Mouse (Mus musculus): ENCODE measurements around the gene Tmem8b. TPM values are rescaled to one million over a fixed set of nuclear protein-coding genes. Genes with fewer than 3 reads are reported as not detected.

Tmem8b gene
- polyA plus RNA-seq, 1 experiment: 3.8 TPM

DNA sequence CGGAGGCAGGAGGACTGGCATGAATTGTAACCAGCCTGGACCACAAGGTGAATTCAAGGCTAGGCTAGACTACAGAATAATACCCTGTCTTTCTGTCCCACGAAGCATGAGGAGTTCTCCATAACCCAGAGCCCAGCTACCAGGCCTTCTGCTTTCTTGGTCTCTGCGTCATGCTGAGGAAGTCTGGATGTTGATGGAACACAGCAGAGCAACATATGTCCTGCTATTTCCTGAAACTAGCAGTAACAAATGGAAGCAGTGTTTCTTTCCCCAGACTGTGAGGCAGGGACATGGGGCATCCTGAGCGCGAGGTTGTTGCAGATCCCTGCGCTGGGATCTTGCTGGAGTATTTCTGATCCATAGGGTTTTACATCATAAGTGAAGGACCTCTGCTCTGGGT lies 9.8 kb downstream of the Tmem8b start:
- H3K27ac ChIP-seq (ENCODE audit: insufficient read depth, low read length): no peak overlapping the region

DNA sequence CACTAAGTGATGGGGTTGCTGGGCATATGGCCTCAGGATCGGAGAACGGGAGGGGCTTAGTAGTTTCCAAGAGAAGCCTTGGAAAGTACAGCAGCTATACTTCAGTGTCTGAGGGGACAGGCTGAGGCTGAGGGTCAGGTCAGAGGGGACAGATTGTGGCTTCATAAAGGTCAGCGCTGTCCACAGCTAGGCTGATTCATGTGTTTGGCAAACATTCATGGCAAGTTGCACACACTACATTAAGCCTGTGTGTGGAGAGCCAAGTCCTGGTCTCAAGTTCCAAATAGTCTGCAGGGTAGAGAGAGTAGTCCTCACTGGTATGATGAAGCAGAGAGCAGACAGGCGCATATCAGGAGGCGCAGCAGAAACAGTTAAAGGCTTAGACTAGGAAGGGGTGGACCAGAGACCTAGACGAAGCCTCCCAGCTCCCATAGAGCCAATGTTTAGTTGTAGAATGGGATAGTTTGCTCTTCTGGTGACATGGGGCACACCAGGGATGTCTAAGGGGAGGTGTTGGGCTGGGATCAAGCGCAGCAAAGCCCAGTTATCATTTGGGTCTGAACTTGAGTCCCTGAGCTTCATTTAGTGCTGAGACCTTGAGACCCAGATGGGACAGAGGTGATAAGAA lies 10.8 kb downstream of the Tmem8b start:
- Histone ChIP-seq H3K4me3 (ENCODE audit: extremely low read depth, insufficient read depth, insufficient read length) (no peak overlapping the region), H3K27ac (ENCODE audit: insufficient read depth, low read length) (no peak overlapping the region), H3K36me3 (ENCODE audit: control insufficient read depth, insufficient read depth, low read length) (no peaks in the 10 kb centered on the region), H3K27me3 (ENCODE audit: control insufficient read depth, insufficient read depth, low read length) (no peaks in the 10 kb centered on the region), H3K4me1 (ENCODE audit: control insufficient read depth, insufficient read depth, insufficient read length) (no peaks in the 10 kb centered on the region)
- no peak for DNase-seq (ENCODE audit: low read depth in 1 of 2, low spot score in 2 of 2)
- TF ChIP-seq CTCF (IDR thresholded peaks at IDR 0.05; ENCODE audit: extremely low read depth, insufficient read depth, insufficient read length, insufficient replicate concordance): no peak
- TF ChIP-seq POLR2A (IDR thresholded peaks at IDR 0.05; ENCODE audit: low read depth, low read length): no peak
- 88% methylated on average over 7 of the region's 7 CpGs for WGBS

More for the DNA sequence above, 9.8 kb downstream of the Tmem8b start:
- WGBS: 93% methylated on average over 6 of the region's 6 CpGs
- DNase-seq (ENCODE audit: low read depth in 1 of 2, low spot score in 2 of 2): no peak
- H3K27me3 ChIP-seq (ENCODE audit: control insufficient read depth, insufficient read depth, low read length): no peaks in the 10 kb centered on the region
- no peaks in the 10 kb centered on the region for H3K4me1 ChIP-seq (ENCODE audit: control insufficient read depth, insufficient read depth, insufficient read length)
- TF ChIP-seq CTCF (IDR thresholded peaks at IDR 0.05; ENCODE audit: extremely low read depth, insufficient read depth, insufficient read length, insufficient replicate concordance): no peak
- TF ChIP-seq POLR2A (IDR thresholded peaks at IDR 0.05; ENCODE audit: low read depth, low read length): no peak
- no peaks in the 10 kb centered on the region for H3K36me3 ChIP-seq (ENCODE audit: control insufficient read depth, insufficient read depth, low read length)
- no peak overlapping the region for H3K4me3 ChIP-seq (ENCODE audit: extremely low read depth, insufficient read depth, insufficient read length)

DNA sequence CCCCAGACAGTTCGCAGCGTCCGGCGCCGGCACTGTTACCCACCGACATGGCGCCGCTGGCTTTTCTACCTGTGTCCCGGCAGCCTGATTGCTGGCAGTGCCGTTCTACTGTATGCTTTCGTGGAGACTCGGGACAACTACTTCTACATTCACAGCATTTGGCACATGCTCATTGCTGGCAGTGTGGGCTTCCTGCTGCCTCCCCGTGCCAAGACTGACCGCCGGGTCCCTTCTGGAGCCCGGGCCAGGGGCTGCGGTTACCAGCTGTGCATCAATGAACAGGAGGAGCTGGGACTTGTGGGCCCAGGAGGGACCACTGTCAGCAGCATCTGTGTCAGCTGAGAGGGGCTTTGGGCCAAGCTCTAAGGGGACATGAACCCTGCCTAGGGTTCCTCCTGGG lies 21.2 kb downstream of the Tmem8b start:
- Histone ChIP-seq H3K27ac (ENCODE audit: insufficient read depth, low read length) (no peak overlapping the region), H3K36me3 (ENCODE audit: control insufficient read depth, insufficient read depth, low read length) (no peaks in the 10 kb centered on the region), H3K4me3 (ENCODE audit: extremely low read depth, insufficient read depth, insufficient read length) (no peak overlapping the region), H3K4me1 (ENCODE audit: control insufficient read depth, insufficient read depth, insufficient read length) (no peaks in the 10 kb centered on the region), H3K27me3 (ENCODE audit: control insufficient read depth, insufficient read depth, low read length) (no peaks in the 10 kb centered on the region)
- DNase-seq (ENCODE audit: low read depth in 1 of 2, low spot score in 2 of 2): no peak
- WGBS: 95% methylated on average over 17 of the region's 17 CpGs
- no peak for TF ChIP-seq CTCF (IDR thresholded peaks at IDR 0.05; ENCODE audit: extremely low read depth, insufficient read depth, insufficient read length, insufficient replicate concordance)
- no peak for TF ChIP-seq POLR2A (IDR thresholded peaks at IDR 0.05; ENCODE audit: low read depth, low read length)

DNA sequence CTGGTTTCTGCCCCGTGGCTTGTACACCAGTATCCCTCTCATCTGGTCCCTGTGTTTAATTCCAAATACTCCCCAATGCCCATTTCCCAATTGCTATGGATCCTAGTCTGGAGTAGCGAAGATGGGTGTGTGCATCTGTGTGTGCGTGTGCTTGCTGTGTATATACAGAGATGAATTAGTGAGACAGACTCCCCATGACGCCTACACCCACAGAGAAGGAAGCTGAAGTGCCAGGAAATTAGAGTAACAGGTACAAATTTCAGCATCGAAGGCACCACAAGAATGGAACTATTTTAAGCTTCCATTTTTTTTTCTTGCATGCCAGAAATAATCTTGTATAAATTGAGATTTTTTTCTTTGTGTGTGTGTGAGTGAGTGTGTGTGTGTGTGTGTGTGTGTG lies 22.3 kb downstream of the Tmem8b start:
- H3K36me3 ChIP-seq (ENCODE audit: control insufficient read depth, insufficient read depth, low read length): no peaks in the 10 kb centered on the region
- WGBS: 56% methylated on average over 5 of the region's 5 CpGs

DNA sequence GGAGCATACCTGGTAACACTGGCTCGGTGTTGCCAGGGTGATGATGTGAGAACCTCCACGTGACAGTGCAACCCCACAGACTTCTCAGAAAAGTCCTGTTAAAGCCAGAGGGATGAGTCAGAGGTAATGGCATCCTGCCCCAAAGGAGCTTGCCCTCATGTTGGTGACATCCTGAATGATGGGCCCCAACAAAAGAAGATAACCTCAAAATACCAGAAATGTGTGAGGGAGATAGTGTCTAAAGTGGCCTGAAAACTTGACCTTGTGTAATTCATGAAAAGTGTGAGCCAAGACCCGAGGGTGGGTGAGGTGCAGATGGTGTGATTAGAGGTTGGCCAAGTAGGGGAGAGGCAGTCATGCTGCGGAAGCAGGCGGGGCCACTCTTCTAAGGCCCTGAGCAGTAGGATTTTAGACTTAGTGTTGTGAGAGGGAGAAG lies 25.1 kb downstream of the Tmem8b start:
- 60% methylated on average over 5 of the region's 5 CpGs for WGBS
- Histone ChIP-seq H3K27me3 (ENCODE audit: control insufficient read depth, insufficient read depth, low read length) (no peaks in the 10 kb centered on the region), H3K36me3 (ENCODE audit: control insufficient read depth, insufficient read depth, low read length) (no peaks in the 10 kb centered on the region), H3K4me1 (ENCODE audit: control insufficient read depth, insufficient read depth, insufficient read length) (no peaks in the 10 kb centered on the region), H3K27ac (ENCODE audit: insufficient read depth, low read length) (no peak overlapping the region), H3K4me3 (ENCODE audit: extremely low read depth, insufficient read depth, insufficient read length) (no peak overlapping the region)
- TF ChIP-seq POLR2A (IDR thresholded peaks at IDR 0.05; ENCODE audit: low read depth, low read length) (no peak), CTCF (IDR thresholded peaks at IDR 0.05; ENCODE audit: extremely low read depth, insufficient read depth, insufficient read length, insufficient replicate concordance) (no peak)
- no peak for DNase-seq (ENCODE audit: low read depth in 1 of 2, low spot score in 2 of 2)

More for the DNA sequence above, 22.3 kb downstream of the Tmem8b start:
- Histone ChIP-seq H3K27ac (ENCODE audit: insufficient read depth, low read length) (no peak overlapping the region), H3K4me3 (ENCODE audit: extremely low read depth, insufficient read depth, insufficient read length) (no peak overlapping the region), H3K27me3 (ENCODE audit: control insufficient read depth, insufficient read depth, low read length) (no peaks in the 10 kb centered on the region), H3K4me1 (ENCODE audit: control insufficient read depth, insufficient read depth, insufficient read length) (no peaks in the 10 kb centered on the region)
- TF ChIP-seq POLR2A (IDR thresholded peaks at IDR 0.05; ENCODE audit: low read depth, low read length): no peak
- no peak for TF ChIP-seq CTCF (IDR thresholded peaks at IDR 0.05; ENCODE audit: extremely low read depth, insufficient read depth, insufficient read length, insufficient replicate concordance)
- DNase-seq (ENCODE audit: low read depth in 1 of 2, low spot score in 2 of 2): no peak

DNA sequence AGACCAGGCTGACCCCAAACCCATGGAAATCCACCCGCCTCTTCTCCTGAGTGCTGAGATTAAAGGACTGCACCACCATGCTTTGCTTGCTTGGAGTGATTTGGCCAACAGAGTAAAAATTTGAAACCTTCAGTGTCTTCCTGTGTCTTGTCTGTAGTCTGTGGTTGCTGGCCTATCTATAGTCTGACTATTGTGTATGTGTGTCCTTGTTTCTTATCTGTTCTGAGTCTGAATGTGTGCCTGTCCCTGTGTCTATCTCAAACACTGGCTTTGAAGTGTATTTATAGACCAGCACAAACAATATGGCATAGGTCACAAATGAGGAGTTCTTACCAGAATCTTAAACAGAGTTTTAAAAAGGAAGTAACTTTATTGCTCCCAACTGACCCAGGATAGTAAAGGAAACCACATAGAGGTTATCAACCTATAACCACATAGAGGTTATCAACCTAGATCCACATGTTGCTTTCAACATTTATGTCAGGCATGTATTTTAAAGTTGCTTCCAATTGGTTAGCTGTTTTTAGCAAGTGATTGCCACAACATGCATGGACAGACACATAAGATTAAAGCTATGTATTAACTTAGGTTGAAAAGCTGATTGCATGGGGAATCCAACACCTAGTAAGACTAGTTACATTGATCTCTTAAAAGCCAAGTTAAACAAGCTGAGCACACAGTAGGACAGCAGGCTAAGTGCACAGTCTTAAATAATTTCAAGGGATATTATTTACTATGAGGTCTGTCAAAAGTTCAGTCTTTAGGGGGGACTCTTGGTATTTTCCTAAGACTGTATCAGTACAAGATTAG lies 25.9 kb downstream of the Tmem8b start:
- Histone ChIP-seq H3K27ac (ENCODE audit: insufficient read depth, low read length) (no peak overlapping the region), H3K4me1 (ENCODE audit: control insufficient read depth, insufficient read depth, insufficient read length) (no peaks in the 10 kb centered on the region), H3K36me3 (ENCODE audit: control insufficient read depth, insufficient read depth, low read length) (no peaks in the 10 kb centered on the region), H3K27me3 (ENCODE audit: control insufficient read depth, insufficient read depth, low read length) (no peaks in the 10 kb centered on the region), H3K4me3 (ENCODE audit: extremely low read depth, insufficient read depth, insufficient read length) (no peak overlapping the region)
- WGBS: 81% methylated on average over 1 of the region's 1 CpGs
- TF ChIP-seq CTCF (IDR thresholded peaks at IDR 0.05; ENCODE audit: extremely low read depth, insufficient read depth, insufficient read length, insufficient replicate concordance): no peak
- no peak for TF ChIP-seq POLR2A (IDR thresholded peaks at IDR 0.05; ENCODE audit: low read depth, low read length)
- DNase-seq (ENCODE audit: low read depth in 1 of 2, low spot score in 2 of 2): no peak

DNA sequence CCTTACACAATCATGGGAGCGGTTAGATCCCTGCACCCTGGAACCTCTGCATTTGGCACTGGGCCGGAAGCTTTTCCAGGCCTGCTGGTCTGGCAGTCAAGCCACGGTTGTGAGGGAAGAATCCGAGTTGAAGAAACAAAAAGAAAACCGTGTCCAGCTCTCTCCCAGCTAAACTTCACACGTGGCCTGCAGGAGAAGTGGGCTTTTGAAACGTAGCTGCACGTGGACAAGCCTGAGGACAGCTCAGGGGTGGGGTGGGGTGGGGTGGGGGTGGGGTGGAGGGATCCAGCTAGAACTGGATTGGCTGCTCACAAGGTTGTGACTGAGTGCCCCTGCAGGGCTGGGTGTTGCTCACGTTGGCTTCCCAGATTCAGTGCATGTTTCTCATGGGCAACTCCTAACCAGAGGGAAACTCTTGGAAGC lies 26.5 kb downstream of the Tmem8b start:
- H3K27me3 ChIP-seq (ENCODE audit: control insufficient read depth, insufficient read depth, low read length): no peaks in the 10 kb centered on the region
- H3K36me3 ChIP-seq (ENCODE audit: control insufficient read depth, insufficient read depth, low read length): no peaks in the 10 kb centered on the region
- no peak overlapping the region for H3K27ac ChIP-seq (ENCODE audit: insufficient read depth, low read length)
- no peak overlapping the region for H3K4me3 ChIP-seq (ENCODE audit: extremely low read depth, insufficient read depth, insufficient read length)
- no peaks in the 10 kb centered on the region for H3K4me1 ChIP-seq (ENCODE audit: control insufficient read depth, insufficient read depth, insufficient read length)
- TF ChIP-seq CTCF (IDR thresholded peaks at IDR 0.05; ENCODE audit: extremely low read depth, insufficient read depth, insufficient read length, insufficient replicate concordance) (no peak), POLR2A (IDR thresholded peaks at IDR 0.05; ENCODE audit: low read depth, low read length) (no peak)
- no peak for DNase-seq (ENCODE audit: low read depth in 1 of 2, low spot score in 2 of 2)
- WGBS: 64% methylated on average over 9 of the region's 9 CpGs

All from spleen, adult 2 months (tissue).